Mouse (Mus musculus) thymus, postnatal 10 days (tissue): Measurements from ENCODE around the gene Il3.
"Not testable (repeated sequence)": the region's sequence is repeated elsewhere in the genome, so short reads cannot be mapped to it uniquely, and the experiment has no call there.

ENCODE experiments used
- DNase-seq, 2 experiments: peaks; one replicate each; pipeline ENCODE4 v3.0.0; 2021; ENCODE audit warnings: low spot score in 2 of 2

The Il3 gene

GRCm38 (mm10) chr11:54267177-54267576, at the start of gene Il3:
Il3 (minus strand) TSS chr11:54267277.
- no peak for DNase-seq

- no peak for DNase-seq
Observed at GRCm38 (mm10) chr11:54315336-54315735, 48.3 kb upstream of the Il3 start.

GRCm38 (mm10) chr11:54314740-54315139, 47.7 kb upstream of the Il3 start:
- DNase-seq = no peak

- DNase-seq = no peak
Observed at GRCm38 (mm10) chr11:54313391-54314360, 46.6 kb upstream of the Il3 start.

- DNase-seq = no peak
Observed at GRCm38 (mm10) chr11:54312603-54313002, 45.5 kb upstream of the Il3 start.

- DNase-seq = no peak
Observed at GRCm38 (mm10) chr11:54312021-54312420, 44.9 kb upstream of the Il3 start.

- DNase-seq = no peak
Observed at GRCm38 (mm10) chr11:54310588-54310987, 43.5 kb upstream of the Il3 start.

- peak in 1 of 2 experiments; percentile 56 for DNase-seq
Observed at GRCm38 (mm10) chr11:54307139-54307816, 40.2 kb upstream of the Il3 start.

- DNase-seq = no peak
Observed at GRCm38 (mm10) chr11:54305331-54305730, 38.3 kb upstream of the Il3 start.

- no peak for DNase-seq
Observed at GRCm38 (mm10) chr11:54304471-54304873, 37.4 kb upstream of the Il3 start.

- no peak for DNase-seq
Observed at GRCm38 (mm10) chr11:54303728-54304470, 36.8 kb upstream of the Il3 start, which contains the start of gene Acsl6. Acsl6 (plus strand) TSS chr11:54303798.

- DNase-seq = no peak
Observed at GRCm38 (mm10) chr11:54303076-54303727, 36.1 kb upstream of the Il3 start.

- DNase-seq = no peak
Observed at GRCm38 (mm10) chr11:54302606-54303005, 35.5 kb upstream of the Il3 start.

- DNase-seq = no peak
Observed at GRCm38 (mm10) chr11:54301994-54302393, 34.9 kb upstream of the Il3 start.

GRCm38 (mm10) chr11:54298777-54299176, 31.7 kb upstream of the Il3 start:
- DNase-seq = no peak

GRCm38 (mm10) chr11:54297471-54297870, 30.4 kb upstream of the Il3 start:
- DNase-seq = not testable (repeated sequence)

GRCm38 (mm10) chr11:54296734-54297133, 29.7 kb upstream of the Il3 start:
- no peak for DNase-seq

- DNase-seq = no peak
Observed at GRCm38 (mm10) chr11:54295971-54296370, 28.9 kb upstream of the Il3 start.

- no peak for DNase-seq
Observed at GRCm38 (mm10) chr11:54293980-54294807, 27.1 kb upstream of the Il3 start.

GRCm38 (mm10) chr11:54292163-54292562, 25.1 kb upstream of the Il3 start:
- DNase-seq = no peak
